Mouse (Mus musculus): ENCODE measurements around the gene Gm20431. TPM values are rescaled to one million over a fixed set of nuclear protein-coding genes. Genes with fewer than 3 reads are reported as not detected.

Gm20431 gene
- total RNA-seq, 1 experiment from 2014 or later = not detected

DNA sequence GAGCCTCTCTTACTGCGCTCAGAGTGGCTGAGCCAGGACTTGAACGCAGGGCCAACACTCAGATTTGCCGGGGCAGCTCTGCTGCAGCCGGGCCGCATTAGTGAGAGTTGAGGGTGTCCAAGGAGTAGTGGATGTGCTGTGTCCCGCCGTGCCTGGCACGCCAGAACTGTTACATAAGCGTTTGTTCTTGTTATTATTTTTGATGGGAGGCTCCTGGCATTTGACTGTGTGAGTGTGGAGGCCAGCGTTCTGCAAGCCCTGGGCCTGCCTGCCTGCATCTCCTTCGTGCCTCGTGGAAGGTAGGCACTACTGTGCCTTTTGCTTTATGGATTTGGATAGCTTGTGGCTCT lies 29.6 kb upstream of the Gm20431 start:
- no peak for ATAC-seq (replicated peaks in 1 of 2; ENCODE audit: insufficient read depth in 1 of 2, low FRiP score in 2 of 2, low TSS enrichment in 1 of 2, low read depth in 1 of 2, poor library complexity in 2 of 2, severe bottlenecking in 2 of 2)

DNA sequence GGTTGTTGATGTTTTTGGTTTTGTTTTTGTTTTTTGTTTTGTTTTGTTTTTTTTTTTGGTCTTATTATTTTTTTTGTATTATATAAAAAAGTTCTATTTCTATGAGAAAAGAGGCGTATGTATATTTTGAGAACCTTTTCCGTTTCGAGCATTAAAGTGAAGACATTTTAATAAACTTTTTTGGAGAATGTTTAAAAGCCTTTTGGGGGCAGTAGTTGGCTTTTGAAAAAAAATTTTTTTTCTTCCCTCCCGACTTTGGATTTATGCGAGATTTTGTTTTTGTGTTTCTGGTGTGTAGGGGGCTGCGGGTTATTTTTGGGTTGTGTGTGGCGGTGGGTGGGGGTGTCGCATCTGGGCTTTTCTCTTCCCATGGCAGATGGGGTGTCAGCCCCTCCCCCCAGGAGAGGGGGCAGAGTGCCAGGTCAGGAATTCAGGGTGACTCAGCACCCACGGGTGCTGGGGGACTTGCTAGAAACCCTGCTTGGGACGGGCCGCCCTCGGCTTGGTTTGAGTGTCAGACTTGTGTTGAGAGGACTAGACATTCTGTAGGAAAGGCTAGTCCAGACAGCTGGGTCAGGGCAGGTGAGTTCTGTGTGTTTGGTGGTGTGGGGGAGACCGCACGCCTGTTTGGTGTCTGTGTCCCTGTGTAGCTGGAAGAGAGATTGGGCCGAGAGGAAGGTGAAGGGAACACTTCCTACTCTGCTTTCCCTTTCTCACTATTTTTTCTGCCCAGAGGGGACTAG lies 29.1 kb upstream of the Gm20431 start:
- ATAC-seq (replicated peaks in 1 of 2; ENCODE audit: insufficient read depth in 1 of 2, low FRiP score in 2 of 2, low TSS enrichment in 1 of 2, low read depth in 1 of 2, poor library complexity in 2 of 2, severe bottlenecking in 2 of 2) = no peak

DNA sequence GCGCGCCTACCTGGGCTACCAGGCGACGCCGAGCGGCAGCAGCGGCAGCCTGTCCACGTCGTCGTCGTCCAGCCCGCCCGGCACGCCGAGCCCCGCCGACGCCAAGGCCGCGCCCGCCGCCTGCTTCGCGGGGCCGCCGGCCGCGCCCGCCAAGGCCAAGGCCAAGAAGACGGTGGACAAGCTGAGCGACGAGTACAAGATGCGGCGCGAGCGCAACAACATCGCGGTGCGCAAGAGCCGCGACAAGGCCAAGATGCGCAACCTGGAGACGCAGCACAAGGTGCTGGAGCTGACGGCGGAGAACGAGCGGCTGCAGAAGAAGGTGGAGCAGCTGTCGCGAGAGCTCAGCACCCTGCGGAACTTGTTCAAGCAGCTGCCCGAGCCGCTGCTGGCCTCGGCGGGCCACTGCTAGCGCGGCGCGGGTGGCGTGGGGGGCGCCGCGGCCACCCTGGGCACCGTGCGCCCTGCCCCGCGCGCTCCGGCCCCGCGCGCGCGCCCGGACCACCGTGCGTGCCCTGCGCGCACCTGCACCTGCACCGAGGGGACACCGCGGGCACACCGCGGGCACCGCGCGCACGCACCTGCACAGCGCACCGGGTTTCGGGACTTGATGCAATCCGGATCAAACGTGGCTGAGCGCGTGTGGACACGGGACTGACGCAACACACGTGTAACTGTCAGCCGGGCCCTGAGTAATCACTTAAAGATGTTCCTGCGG lies 28.4 kb upstream of the Gm20431 start, which contains the start of gene Tmem189:
Gene Tmem189 (minus strand): TSS at position 322 of the 718 bp plus-strand sequence.
- peak in 1 of 2 experiments; percentile 32; a peak in 2 of 4 replicates for ATAC-seq (replicated peaks in 1 of 2; ENCODE audit: insufficient read depth in 1 of 2, low FRiP score in 2 of 2, low TSS enrichment in 1 of 2, low read depth in 1 of 2, poor library complexity in 2 of 2, severe bottlenecking in 2 of 2)

DNA sequence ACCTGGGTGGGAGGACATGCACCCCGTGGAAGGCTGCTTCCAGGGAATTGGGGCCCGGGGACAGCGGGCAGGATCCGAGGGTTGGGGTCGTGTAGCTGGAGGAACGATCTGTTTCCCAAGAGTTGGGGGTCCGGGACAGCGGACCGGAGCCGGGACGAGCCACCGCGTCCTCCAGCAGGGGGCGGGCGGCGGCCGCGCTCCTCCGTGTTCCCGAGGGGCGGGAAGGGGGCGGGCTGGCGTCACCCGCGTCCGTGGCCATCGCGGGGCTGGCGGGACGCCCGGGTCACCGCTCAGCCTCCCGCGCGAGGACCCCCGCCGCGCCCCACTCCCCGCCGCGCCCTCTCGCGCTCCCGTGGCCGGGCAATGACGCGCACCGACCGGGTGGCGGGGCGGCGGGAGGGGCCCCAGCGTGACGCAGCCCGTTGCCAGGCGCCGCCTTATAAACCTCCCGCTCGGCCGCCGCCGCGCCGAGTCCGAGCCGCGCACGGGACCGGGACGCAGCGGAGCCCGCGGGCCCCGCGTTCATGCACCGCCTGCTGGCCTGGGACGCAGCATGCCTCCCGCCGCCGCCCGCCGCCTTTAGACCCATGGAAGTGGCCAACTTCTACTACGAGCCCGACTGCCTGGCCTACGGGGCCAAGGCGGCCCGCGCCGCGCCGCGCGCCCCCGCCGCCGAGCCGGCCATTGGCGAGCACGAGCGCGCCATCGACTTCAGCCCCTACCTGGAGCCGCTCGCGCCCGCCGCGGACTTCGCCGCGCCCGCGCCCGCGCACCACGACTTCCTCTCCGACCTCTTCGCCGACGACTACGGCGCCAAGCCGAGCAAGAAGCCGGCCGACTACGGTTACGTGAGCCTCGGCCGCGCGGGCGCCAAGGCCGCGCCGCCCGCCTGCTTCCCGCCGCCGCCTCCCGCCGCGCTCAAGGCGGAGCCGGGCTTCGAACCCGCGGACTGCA lies 27.5 kb upstream of the Gm20431 start, which contains the start of gene Cebpb:
Gene Cebpb (plus strand): TSS at position 418 of the 954 bp plus-strand sequence.
- peak in 1 of 2 experiments; percentile 19; a peak in 2 of 4 replicates for ATAC-seq (replicated peaks in 1 of 2; ENCODE audit: insufficient read depth in 1 of 2, low FRiP score in 2 of 2, low TSS enrichment in 1 of 2, low read depth in 1 of 2, poor library complexity in 2 of 2, severe bottlenecking in 2 of 2)

DNA sequence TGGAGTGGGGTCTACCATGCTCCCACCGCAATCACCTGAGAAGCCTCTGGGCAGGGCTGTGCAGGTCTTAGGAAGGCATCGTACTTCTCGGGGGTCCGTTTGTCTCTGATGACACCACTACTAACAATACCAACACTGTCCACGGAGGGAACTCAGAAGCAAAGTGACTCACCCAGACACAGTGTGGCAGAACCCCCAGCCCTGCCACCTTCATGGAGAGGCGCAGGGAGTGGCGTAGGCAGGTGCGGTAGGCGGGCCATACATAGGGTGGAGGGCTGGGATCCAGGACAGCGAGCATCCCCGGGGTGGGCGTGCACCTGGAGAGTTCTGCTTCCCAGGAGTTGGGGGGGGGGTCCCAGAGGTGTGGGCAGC lies 26.8 kb upstream of the Gm20431 start:
- ATAC-seq (replicated peaks in 1 of 2; ENCODE audit: insufficient read depth in 1 of 2, low FRiP score in 2 of 2, low TSS enrichment in 1 of 2, low read depth in 1 of 2, poor library complexity in 2 of 2, severe bottlenecking in 2 of 2) = no peak

DNA sequence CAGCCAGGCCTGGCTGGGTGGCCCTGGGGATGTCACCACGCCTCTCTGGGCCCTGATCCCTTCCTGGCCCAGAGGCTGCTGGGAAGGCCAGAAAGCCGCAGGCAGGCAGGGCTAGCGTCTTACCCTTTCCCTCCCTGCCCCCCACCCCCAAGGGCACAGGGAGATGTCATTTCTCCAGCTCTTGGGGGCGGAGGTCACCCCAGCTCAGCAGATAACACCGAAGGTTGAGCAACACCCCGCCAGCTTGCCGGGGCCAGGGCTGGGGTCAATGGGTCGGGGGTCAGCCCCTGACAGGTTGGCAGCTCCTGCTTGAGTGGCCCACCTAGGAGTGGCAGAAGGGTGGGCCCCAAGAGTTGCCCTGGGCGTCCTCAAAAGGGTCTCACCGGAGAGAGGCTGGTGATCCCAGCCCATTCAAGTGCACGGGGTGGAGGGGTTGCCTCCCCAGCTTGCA lies 26.4 kb upstream of the Gm20431 start:
- no peak for ATAC-seq (replicated peaks in 1 of 2; ENCODE audit: insufficient read depth in 1 of 2, low FRiP score in 2 of 2, low TSS enrichment in 1 of 2, low read depth in 1 of 2, poor library complexity in 2 of 2, severe bottlenecking in 2 of 2)

DNA sequence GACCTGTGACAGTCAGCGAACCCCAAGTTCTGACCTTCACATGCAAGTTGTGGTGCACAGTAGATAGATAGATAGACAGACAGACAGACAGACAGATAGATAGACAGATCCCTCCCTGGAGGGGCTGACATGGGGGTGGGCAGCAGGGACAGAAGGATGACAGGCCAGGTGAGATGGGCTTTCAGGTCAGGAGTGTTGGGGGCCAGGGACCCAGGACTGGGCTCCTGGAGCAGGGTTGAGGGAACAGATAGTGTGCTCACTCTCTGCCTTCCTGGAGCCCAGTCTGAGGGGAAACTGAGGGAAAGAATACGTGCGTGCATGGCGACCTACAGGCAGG lies 25.9 kb upstream of the Gm20431 start:
- ATAC-seq (replicated peaks in 1 of 2; ENCODE audit: insufficient read depth in 1 of 2, low FRiP score in 2 of 2, low TSS enrichment in 1 of 2, low read depth in 1 of 2, poor library complexity in 2 of 2, severe bottlenecking in 2 of 2) = no peak

DNA sequence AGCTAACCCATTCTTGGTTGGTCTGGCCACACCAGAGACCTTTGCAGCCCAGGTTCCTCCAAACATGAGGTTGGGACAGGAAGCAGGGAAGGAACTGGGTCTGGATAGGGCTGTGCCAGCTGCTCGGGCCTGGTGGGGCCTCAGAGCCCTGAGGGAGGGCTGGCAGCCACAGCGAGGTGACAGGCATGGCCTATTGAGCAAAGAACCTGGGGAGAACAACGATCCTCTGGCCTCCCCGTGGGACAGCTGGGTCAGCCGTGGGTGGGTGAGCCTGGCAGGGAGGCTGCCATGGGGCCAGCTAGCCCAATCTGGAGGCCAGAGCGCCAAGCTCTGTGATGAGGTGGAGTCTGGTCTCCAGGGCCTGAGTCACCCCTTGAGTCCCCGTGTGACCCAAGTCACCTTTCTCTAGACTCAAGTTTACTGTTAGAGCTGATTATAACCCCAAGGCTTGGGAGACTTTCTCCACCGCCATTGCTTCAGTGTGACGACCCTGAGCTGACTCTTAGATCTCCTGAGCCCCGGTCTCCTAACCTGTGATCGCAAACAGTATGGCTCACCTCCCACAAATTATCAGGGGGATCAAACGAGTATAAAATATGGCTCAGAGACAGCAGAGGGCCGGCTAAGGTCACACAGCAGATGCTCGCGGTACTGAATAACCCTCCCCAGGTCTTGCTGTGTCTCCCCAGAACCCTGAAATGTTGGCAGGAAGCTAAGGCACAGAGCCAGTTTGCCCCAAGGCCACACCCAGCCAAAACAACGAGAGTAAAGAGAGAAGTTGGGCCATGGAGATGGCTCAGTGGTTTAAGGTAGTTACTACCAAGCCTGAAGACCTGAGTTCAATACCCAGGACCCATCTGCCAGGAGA lies 25.3 kb upstream of the Gm20431 start:
- peak; percentile 24 to 34; a peak in 3 of 4 replicates for ATAC-seq (replicated peaks in 1 of 2; ENCODE audit: insufficient read depth in 1 of 2, low FRiP score in 2 of 2, low TSS enrichment in 1 of 2, low read depth in 1 of 2, poor library complexity in 2 of 2, severe bottlenecking in 2 of 2)

DNA sequence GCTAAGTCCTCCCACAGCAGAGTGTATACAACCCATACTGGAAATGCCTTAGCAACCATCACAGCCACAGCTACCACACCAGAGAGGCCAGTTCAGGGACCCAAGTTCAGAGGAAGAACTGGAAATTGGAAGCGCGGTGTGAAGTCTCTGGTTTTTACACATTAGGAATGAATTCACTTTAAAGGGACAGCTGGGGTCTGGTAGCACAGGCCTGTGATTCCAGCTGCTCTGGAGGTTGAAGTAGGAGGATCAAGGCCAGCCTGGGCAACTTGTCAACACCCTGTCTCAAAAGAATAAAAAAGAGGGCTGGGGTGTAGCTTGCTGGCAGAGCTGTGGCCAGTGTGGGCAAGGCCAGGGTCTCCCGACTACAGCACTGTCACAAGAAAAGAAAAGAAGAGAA lies 24.6 kb upstream of the Gm20431 start:
- ATAC-seq (replicated peaks in 1 of 2; ENCODE audit: insufficient read depth in 1 of 2, low FRiP score in 2 of 2, low TSS enrichment in 1 of 2, low read depth in 1 of 2, poor library complexity in 2 of 2, severe bottlenecking in 2 of 2) = no peak

DNA sequence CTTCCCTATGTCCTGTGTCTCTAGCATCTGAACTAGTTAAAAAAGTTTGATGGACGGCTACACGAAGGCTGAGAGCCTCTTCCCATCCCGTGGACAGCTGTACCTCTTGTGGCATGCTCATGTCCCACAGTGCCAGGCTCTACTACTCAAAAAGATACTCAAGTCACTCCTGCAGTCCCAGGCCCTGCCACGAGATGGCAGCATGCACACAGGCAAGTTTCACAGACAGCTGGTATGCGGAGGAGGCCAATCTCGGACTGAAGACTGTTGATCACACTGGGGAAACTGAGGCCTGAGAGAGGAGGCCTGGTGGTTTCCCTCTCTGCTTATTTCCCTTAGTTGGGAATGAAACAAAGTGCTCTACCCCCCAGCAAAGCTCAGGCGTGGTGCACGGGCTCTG lies 23.8 kb upstream of the Gm20431 start:
- ATAC-seq (replicated peaks in 1 of 2; ENCODE audit: insufficient read depth in 1 of 2, low FRiP score in 2 of 2, low TSS enrichment in 1 of 2, low read depth in 1 of 2, poor library complexity in 2 of 2, severe bottlenecking in 2 of 2) = peak; percentile 46 to 50; a peak in 3 of 4 replicates

DNA sequence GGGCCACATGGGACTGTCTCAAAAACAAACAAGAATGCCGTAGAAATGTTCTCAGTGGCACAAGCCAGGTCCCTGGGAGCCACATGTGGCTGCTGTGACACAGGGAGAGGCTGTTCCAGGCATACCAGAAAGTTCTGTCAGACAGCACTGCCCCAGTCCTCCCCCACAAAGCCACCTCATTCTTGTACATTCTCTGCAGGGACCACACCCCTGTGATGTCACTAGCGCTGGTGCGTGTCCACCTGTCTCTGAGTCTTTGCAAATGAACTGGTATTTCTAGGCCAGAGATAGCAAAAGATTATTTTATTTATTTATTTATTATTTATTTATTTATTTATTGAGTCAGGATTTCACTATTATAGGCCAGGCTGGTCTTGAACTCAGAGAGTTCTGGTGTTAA lies 22.4 kb upstream of the Gm20431 start:
- ATAC-seq (replicated peaks in 1 of 2; ENCODE audit: insufficient read depth in 1 of 2, low FRiP score in 2 of 2, low TSS enrichment in 1 of 2, low read depth in 1 of 2, poor library complexity in 2 of 2, severe bottlenecking in 2 of 2) = no peak

DNA sequence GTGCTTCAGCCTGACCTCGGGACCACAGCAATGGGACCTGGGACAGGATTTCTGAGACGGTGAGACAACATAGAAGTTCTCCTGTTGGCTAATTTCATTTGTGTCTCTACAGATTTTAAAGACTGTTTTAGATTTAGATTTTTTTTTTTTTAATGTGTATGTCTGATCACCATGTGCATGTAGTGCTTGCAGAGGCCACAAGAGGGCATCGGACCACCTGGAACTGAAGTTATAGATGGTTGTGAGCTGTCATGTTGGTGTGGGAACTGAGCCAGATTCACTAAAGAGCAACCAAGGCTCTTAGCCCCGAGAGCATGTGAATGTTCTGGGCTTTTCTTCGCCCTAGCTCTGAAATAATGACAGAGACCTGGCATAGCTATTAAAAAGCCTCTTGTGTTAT lies 19.4 kb upstream of the Gm20431 start:
- peak in 1 of 2 experiments; percentile 23; a peak in 1 of 4 replicates for ATAC-seq (replicated peaks in 1 of 2; ENCODE audit: insufficient read depth in 1 of 2, low FRiP score in 2 of 2, low TSS enrichment in 1 of 2, low read depth in 1 of 2, poor library complexity in 2 of 2, severe bottlenecking in 2 of 2)

DNA sequence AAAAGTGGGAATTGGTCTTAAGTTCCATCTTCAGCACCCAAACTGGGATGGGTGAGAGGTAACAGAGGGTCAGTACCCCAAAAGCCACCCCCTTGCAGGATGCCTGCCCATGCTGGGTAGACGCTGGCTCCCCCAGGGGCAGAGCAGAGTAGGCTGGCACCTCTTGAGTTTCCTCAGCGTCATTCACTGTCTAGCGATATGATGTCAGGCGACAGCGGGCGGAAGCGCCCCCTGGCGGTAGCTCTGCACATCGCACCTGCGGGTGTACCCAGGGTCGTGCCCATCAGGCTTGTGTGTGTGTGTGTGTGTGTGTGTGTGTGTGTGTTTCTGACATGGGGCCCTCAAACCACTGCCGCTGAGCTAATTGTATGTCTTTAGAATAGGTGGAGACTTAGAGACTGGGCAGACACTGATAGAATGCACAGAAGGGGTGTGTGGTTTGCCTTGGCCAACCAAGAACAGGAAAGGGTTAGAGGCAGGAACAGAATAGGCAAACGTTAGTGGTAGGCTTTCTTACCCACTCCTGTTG lies 18.7 kb upstream of the Gm20431 start:
- ATAC-seq (replicated peaks in 1 of 2; ENCODE audit: insufficient read depth in 1 of 2, low FRiP score in 2 of 2, low TSS enrichment in 1 of 2, low read depth in 1 of 2, poor library complexity in 2 of 2, severe bottlenecking in 2 of 2) = peak; percentile 86 to 88

DNA sequence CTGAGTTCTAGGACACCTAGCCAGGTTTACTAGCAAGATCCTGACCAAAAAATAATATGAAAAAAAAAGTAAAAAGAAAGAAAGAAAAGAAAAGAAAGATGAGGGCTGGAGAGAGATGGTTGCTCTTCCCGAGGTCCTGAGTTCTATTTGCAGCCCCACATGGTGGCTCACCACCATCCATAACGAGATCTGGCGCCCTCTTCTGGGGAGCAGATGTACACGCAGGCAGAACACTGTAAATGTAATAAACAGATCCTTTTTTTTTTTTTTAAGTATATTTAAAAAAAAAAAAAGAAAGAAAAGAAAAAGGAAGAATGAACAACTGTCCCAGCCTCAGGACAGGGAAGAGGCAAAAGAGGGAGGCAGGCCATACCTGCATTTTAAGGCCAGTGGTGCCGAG lies 17.3 kb upstream of the Gm20431 start:
- ATAC-seq (replicated peaks in 1 of 2; ENCODE audit: insufficient read depth in 1 of 2, low FRiP score in 2 of 2, low TSS enrichment in 1 of 2, low read depth in 1 of 2, poor library complexity in 2 of 2, severe bottlenecking in 2 of 2) = no peak

DNA sequence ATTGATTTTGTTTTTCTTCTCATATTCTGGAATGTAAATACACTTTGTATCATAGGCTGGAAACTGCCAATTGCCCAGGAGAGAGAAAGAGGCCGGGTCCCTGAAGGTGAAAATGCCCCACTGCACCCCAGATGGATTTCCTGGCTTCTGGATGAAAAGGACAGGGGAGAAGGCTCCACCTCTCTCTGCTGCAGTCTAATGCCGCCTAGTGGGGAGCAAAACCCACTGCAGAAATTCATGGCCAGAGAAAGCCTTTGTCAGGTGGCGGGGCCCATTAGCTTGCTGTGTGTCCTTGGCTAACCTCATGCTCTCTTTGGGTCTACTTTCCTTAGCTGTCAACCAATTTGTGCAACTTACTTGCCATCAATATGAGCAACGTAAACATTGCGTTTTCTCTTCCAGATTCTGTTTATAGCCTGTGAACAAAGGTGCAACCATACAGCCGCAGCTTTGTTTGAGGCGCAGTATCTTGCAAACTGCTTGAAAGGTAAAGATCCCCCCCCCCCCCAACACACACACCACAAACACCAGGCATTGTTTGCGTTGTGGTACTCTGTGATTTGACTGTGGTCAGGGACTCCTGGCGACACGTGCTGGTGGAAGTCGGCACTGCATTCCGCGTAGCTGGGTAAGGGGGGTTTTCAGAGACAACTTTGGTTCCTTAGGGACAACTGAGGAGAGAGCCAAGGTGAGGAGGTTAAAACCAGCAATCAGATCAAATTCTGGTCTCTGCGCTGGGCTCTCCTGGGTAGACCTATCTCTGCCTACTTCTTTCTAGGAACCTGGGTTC lies 14.0 kb upstream of the Gm20431 start:
- peak; percentile 46; a peak in 2 of 4 replicates for ATAC-seq (replicated peaks in 1 of 2; ENCODE audit: insufficient read depth in 1 of 2, low FRiP score in 2 of 2, low TSS enrichment in 1 of 2, low read depth in 1 of 2, poor library complexity in 2 of 2, severe bottlenecking in 2 of 2)

DNA sequence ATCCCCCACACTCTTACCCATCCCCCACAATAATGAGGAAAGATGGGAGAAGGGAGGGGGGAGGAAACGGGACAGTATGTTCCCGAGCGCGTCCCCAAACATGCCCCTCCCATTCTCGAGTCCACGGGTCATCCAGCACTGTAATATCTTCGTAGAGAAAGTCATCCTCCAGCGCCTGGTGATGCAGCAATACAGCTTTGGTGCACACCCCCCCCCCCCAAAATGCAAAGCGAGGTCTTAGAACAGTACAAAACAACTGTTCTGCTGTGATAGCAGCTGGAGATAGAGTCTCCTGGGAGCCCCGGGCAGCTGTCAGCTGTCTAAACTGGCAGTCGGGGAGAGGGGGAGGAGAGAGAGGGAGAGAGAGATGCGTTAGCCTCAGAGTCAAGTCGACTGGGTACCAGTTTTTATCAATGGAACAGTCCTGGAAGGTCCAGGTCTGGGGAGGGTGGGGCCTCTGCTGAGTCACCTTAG lies 11.0 kb upstream of the Gm20431 start:
- no peak for ATAC-seq (replicated peaks in 1 of 2; ENCODE audit: insufficient read depth in 1 of 2, low FRiP score in 2 of 2, low TSS enrichment in 1 of 2, low read depth in 1 of 2, poor library complexity in 2 of 2, severe bottlenecking in 2 of 2)
